Mouse (Mus musculus): ENCODE measurements around the gene Hnrnpa1.
A peak's percentile ranks its signal among the peaks of the same experiment; 100 is the strongest.
"Not testable (repeated sequence)": the region's sequence is repeated elsewhere in the genome, so short reads cannot be mapped to it uniquely, and the experiment has no call there.

Gene Hnrnpa1

DNA sequence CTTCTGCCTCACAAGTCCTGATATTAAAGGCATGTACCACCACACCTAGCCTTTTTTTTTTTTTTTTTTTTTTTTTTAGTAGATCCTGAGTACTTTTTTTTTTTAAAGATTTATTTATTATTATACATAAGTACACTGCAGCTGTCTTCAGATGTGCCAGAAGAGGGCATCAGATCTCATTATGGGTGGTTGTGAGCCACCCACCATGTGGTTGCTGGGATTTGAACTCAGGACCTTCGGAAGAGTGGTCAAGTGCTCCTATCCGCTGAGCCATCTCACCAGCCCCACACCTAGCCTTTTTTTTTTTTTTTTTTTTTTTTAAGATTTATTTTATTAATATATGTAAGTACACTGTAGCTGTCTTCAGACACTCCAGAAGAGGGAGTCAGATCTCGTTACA, 35.7 kb downstream of the Hnrnpa1 start:
- DNase-seq, result not testable (repeated sequence)

DNA sequence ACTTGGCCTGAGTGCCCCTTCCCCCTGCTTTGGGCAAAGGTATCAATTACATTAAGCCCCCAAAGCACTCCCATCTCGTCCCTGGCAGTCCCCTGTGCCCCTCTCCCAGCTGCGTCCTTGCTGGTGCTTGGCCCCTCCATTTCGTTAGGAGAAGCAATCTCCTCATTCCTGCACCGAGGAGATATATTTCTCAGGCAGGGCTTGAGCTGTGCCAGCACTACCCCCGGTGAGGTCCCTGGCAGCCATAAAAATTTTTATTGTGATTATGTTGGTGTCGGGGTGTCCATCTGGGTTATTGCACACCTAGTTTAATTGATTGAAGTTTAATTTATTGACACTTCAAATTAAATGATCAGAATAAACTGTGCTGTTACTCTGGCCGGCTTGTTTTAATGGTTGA, 37.7 kb downstream of the Hnrnpa1 start:
- no peak for DNase-seq

DNA sequence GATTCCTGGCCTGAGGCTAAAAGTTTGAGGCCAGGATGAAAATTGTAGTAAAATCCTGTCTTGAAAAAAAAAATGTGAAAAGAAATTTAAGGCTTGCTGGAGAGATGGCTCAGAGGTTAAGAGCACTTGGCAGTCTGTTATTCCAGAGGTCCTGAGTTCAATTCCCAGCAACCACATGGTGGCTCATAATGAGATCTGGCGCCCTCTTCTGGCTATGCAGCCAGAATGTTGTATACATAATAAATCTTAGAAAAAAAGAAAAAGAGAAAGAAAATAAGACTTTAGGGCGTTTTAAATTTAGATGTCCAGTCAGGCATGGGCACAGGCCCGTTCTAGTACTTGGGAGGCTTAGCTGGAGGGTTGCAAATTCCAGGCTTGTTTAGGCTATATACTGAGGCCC, 39.5 kb downstream of the Hnrnpa1 start:
- DNase-seq, result peak; percentile 77

DNA sequence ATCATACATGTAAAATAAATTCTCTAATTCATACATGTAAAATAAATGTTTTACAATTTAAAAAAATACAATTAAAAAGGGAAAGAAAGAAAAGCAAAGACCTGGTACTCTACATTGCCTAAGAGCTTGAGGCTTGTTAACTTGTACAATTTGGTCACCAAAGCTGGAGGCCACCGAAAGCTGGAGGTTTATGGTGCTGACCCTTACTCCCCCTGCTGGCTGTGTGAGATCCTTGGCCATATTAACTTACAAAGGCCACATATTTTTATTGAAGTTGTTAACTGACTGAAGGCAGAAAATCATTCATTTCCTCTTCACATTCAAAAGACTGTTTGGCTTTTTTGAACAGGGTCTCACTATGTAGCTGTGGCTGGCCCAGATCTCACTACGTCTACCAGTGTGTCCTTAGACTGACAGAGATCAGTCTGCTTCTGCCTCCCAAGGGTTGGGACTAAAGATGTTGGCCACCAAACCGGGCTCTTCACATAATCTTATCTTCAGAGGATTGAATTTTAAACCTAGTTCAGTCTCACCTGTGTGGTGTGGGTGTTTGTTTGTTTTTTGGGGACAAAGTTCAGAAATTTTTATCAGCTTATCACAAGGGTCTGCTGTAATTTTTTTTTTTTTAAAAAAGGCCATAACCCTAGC, 40.7 kb downstream of the Hnrnpa1 start:
- DNase-seq, result peak; percentile 49

DNA sequence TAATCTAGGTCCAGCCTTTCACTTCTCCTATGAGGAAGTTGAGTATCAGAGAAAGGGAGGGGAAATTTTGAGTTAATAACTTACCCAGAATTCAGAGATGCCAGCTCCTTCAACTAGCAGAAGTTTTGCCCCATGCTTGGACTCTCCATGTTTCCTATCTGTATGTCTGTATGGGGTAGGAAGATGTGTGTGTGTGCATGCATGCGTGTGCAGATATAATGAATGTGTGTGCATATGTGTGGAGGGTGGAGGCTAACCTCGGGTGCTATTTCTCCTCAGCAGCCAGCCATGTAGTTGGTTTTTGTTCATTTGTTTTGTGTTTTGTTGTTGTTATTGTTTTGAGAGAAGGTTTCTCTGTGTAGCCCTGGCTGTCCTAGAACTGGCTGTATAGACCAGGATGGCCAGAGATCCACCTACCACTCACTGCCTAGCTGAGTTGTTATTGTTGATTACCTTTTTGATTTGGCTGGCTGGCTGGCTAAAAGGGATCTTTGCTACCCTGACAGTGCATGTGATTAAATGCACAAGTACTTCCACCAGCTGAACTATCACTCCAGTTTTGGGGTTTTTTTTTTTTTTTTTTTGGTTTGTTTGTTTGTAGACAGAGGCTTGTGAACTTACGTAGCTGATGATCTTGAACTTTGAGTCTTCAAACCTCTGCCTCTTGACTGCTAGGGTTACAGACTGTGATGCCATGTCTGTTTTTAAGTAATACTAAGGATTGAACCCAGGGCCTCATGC, 41.4 kb downstream of the Hnrnpa1 start:
- DNase-seq, result no peak

DNA sequence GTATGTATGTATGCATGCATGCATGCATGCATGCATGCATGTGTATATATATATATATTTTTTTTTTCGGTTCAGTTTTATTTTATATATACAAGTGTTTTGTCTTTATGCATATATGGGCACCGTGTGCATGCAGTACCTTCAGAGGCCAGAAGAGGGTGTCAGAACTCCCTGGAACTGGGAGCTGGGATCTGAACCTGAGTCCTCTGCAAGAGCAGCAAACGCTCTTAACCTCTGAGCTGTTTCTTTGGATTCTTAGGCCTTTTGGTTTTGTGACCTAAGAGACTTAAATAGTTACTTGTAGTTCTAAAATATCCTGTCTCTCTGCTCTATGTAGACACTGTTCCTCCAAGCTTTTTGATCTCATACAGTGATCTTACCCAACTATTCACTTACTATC, 43.8 kb downstream of the Hnrnpa1 start:
- DNase-seq, result peak; percentile 74

DNA sequence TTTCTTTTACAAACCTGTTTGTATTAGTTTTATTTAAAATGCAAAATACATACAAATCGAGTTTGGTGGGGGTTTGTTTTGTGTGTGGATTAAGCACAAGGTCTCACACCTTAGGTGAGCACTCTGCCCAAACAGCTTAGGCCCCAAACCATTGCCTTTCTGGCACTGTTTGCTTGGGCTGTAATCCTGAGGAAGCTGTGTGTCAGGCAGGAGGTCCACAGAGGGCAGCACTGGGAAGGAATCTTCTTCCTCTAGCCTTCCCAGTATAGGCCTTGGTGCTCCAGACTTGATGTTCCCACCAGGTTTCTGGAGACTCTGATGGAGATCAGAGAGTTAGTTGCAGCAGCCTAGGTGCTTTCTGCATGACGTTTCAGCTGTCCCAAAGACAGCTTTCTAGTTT, 44.4 kb downstream of the Hnrnpa1 start:
- no peak for DNase-seq

DNA sequence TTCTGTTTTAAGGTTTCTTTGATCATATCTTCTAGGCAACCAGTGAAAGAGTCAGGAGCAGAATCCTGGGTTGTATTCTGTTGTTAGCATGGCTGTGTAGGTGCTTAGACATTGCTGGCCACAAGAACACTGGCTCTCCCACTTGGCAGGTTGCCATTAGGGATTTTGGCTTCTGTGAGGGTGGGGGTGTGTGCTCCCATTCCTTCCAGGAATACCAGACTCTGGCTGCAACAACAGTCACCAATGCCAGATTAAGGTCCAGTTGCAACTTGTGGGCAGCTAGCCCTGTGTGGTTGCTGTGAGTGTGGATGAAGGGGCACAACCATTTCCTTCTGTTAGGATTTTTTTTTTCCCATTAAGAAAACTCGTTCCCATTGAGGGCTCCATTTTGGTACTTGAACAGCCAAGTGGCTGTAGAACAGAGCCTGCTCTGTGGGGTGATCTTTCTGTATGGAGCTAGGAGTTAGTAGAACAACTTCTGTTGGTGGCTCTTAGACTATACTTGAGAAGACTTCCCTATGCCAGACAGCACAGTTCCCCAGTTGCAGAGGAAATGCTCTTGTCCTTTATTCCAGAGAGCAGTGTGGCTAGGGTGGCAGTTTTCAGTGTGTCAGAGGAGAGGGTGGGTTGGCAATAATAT, 45.7 kb downstream of the Hnrnpa1 start:
- DNase-seq, result no peak

DNA sequence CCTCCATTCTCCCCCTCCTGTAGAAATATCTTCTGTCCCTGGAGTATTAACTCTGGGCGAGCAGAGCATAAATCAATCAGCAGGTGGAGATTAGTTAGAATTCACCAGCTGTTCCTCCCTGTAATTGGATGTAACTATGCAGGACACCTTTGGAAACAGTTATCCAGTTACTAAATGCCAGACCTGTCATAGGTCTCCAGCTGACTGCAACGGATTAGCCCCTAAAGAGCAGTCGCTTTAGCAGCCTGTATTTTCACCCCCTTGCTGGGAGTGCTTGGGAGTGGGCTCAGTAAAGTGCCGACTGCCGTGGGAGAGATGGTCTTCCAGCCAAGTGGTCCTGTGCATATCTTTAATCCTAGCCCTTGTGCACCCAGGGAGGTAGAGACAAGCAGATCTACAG, 49.4 kb downstream of the Hnrnpa1 start:
- DNase-seq, result no peak

DNA sequence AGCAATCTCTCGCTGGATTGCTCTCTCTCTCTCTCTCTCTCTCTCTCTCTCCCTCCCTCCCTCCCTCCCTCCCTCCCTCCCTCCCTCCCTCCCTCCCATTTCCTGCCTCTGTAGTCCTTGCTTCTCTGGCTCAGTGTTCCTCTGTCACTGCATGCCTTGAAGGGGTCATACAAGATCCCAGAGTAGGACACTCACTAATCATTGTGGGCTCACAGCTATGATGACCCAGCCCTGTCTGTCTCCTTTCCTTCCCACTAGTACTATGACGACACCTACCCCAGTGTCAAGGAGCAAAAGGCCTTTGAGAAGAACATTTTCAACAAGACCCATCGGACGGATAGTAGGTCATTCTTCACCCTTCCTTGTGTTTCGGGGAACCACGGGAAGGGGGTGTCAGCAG, 50.2 kb downstream of the Hnrnpa1 start:
- DNase-seq, result no peak

DNA sequence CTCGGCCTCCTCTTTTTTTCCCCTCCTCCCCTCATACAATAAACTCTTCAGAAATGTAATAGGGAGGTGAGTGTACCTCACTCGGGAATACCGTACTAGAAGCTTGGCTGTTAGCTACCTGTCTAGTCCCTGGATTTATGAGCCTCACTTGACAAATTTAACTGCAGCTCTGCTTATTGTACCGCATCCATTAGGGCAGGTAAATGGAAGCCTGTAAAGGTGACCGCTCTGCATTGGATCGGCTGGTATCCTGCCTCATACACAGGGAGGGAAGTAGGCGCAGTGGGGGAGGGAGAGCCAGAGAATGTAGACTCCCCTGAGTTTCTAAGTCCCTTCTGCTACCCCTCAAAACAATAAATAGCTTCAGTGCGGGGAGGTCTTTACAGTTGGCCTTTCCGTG, 50.6 kb downstream of the Hnrnpa1 start:
- DNase-seq, result no peak

DNA sequence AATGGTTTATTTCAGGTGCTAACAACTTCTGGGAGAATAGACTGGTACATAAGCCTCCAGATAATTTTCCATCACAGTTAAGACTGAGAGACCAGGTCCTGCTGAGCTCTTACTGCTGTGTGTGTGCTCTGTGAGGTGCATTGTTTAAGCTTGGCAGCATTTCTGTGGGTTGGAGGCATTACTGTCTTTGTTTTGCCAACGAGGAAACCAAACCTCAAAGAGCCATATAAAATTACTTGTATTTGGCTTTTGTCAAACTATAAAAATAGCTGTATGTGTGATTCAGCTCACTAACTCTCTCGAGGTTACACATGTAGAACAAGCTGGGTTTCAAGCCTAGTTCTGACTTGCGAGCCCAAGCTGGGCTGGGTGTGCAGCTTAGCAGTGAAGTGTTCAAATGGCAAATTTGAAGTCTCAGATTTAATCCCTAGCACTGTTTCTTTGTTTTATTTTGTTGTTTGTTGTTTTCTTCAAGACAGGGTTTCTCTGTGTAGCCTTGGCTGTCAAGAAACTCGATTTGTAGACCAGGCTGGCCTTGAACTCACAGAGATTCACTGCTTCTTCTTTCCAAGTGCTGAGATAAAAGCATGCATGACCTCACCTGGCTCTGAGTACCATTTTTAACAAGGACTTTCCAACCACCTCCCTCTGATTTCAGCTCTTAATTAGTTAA, 52.6 kb downstream of the Hnrnpa1 start:
- no peak for DNase-seq

DNA sequence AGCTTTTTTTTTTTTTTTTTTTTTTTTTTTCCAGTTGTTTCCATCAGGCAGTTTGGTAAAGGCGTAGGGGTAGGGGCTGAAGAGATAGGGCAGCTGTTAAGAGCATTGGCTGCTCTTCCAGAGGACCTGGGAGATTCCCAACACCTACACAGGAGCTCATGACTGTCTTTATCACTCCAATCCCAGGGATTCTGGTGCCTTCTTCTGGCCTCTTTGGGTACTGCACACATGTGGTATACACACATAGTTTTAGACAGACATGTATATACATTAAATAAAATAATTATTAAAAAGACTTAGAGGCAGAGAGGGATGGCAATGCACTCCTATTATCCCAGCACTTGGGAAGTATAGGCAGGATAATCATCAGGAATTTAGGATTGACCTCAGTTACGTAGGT, 53.1 kb downstream of the Hnrnpa1 start:
- no peak for DNase-seq

DNA sequence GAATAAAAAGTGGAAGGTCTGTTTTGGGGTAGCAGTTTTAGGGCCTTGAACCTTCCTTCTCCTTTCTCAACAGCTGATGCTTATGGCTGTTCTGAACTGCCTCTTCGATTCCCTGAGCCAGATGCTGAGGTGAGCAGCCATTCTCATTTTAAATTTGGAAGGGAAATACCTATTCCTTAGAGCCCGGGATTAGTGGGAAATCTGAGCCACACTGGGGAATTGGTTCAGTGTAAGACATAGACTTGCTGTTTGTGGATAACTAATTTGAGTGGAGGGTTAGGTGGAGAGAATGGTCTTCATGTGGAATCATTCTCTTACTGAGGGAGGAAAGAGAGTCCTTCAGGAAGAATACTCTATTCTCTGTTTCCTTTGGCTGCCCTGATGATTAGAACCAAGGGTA, 54.4 kb downstream of the Hnrnpa1 start:
- no peak for DNase-seq

DNA sequence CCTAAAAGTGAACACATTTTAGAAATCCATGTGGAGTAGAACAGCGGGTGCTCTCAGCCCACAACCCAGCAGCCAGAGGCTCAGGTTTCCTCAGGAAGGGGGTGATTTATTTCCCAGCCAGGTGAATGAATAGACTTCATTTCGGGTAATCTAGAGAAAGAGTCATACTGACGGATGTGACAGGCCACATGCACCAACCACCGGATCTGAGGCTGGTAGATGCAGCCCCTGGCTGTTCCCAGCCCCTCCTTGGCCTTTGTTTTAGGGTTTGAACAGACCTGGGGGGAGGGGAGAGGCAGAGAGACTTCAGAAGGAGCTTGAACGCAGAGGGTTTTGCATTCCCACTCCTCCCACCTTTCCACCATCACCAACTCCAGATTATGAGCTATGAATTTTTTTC, 55.6 kb downstream of the Hnrnpa1 start:
- peak; percentile 32 for DNase-seq

Data from thymus, postnatal 4 days (tissue).